In genomic region chr3:79025983-79026382, GRCm38 (mm10) we compare ENCODE assay signal across 17 mouse cellular contexts.
DNase-seq lines count a peak whose midpoint lies in the region; ATAC-seq and TF ChIP-seq lines count a peak whose summit lies in the region.
"Had no signal": no experiment of that assay in that cellular context is flagged by ENCODE, and none has a peak within 500 bp of the region (broad histone marks: within the 10 kb centered on the region; RNA-seq: fewer than 3 reads in every experiment).

No protein-coding gene starts in this region.

- no peaks in the 10 kb centered on the region for H3K27me3 ChIP-seq in kidney, adult 2 months (replicated peaks; ENCODE audit: control insufficient read depth, insufficient read depth, low read length)
- no peaks in the 10 kb centered on the region for H3K27me3 ChIP-seq in kidney, embryonic 16.5 days (ENCODE audit: insufficient read depth, low read length)
- no peaks in the 10 kb centered on the region for H3K27me3 ChIP-seq in lung, postnatal 0 days (replicated peaks; ENCODE audit: insufficient read depth, low read length)
- H3K27me3 ChIP-seq: embryonic facial prominence, embryonic 13.5 days; forebrain, embryonic 13.5 days; hindbrain, embryonic 15.5 days had no signal

- no peak for ATAC-seq in kidney, embryonic 16.5 days (ENCODE audit: low FRiP score, low TSS enrichment)
- peak; percentile 32; the same call in 1 of the 2 replicates for ATAC-seq in lung, postnatal 0 days
- ATAC-seq: forebrain, embryonic 13.5 days; forebrain, postnatal 0 days had no signal

- H3K36me3 ChIP-seq in kidney, adult 2 months (ENCODE audit: control insufficient read depth, insufficient read depth, low read length), result no peaks in the 10 kb centered on the region
- no peaks in the 10 kb centered on the region for H3K36me3 ChIP-seq in kidney, embryonic 16.5 days (ENCODE audit: insufficient read depth, low read length)
- H3K36me3 ChIP-seq in lung, postnatal 0 days (ENCODE audit: insufficient read depth, low read length), result no peaks in the 10 kb centered on the region
- H3K36me3 ChIP-seq: embryonic facial prominence, embryonic 13.5 days; hindbrain, embryonic 15.5 days had no signal

- peak; percentile 6 for DNase-seq in gastrocnemius, postnatal 25 days
- DNase-seq in gastrocnemius, postnatal 10 days, result no peak
- peak; percentile 33 for DNase-seq in kidney, adult 2 months
- DNase-seq in lung, postnatal 0 days (ENCODE audit: low spot score), result peak; percentile 26
- DNase-seq in lung, postnatal 25 days (ENCODE audit: low spot score), result no peak
- no peak for DNase-seq in thymus, postnatal 14 days
- DNase-seq: adrenal gland, postnatal 14 days; cerebellum, adult 18-20 months; cerebellum, adult 9-11 months; cerebellum, postnatal 36 days; forebrain, postnatal 0 days had no signal

- TF ChIP-seq EP300 in lung, postnatal 0 days (IDR thresholded peaks at IDR 0.05), result peak; percentile 80

- no peak for TF ChIP-seq POLR2A in kidney, adult 2 months (IDR thresholded peaks at IDR 0.05; ENCODE audit: low read depth, low read length)

- no peak overlapping the region for H3K27ac ChIP-seq in kidney, adult 2 months (ENCODE audit: insufficient read depth, low read depth, low read length)
- H3K27ac ChIP-seq in kidney, embryonic 16.5 days (ENCODE audit: low read length), result no peak overlapping the region
- H3K27ac ChIP-seq in lung, postnatal 0 days (ENCODE audit: low read length), result no peak overlapping the region
- peak overlapping the region; percentile 56; the same call in 1 of the 2 replicates for H3K27ac ChIP-seq in brown adipose tissue, adult 24 weeks (replicated peaks; ENCODE audit: low read depth, low read length)
- H3K27ac ChIP-seq: embryonic facial prominence, embryonic 13.5 days; forebrain, embryonic 13.5 days; hindbrain, embryonic 15.5 days had no signal

- 49% methylated on average over 3 of the region's 3 CpGs for WGBS in kidney, adult 2 months
- WGBS in kidney, embryonic 16.5 days, result 59% methylated on average over 3 of the region's 3 CpGs
- WGBS in lung, postnatal 0 days, result 58% methylated on average over 3 of the region's 3 CpGs

- no peaks in the 10 kb centered on the region for H3K9me3 ChIP-seq in kidney, embryonic 16.5 days (ENCODE audit: low read length)
- H3K9me3 ChIP-seq in lung, postnatal 0 days (ENCODE audit: low read length), result no peaks in the 10 kb centered on the region
- H3K9me3 ChIP-seq: embryonic facial prominence, embryonic 13.5 days; forebrain, embryonic 13.5 days; hindbrain, embryonic 15.5 days had no signal

- H3K4me2 ChIP-seq in kidney, embryonic 16.5 days (replicated peaks; ENCODE audit: low read depth, low read length), result no peak overlapping the region
- H3K4me2 ChIP-seq in lung, postnatal 0 days (replicated peaks; ENCODE audit: low read depth, low read length), result no peak overlapping the region
- H3K4me2 ChIP-seq: embryonic facial prominence, embryonic 13.5 days; forebrain, embryonic 13.5 days; heart, embryonic 11.5 days; hindbrain, embryonic 15.5 days had no signal

- no peaks in the 10 kb centered on the region; the same call in 1 of the 2 replicates for H3K4me1 ChIP-seq in kidney, adult 2 months (ENCODE audit: control insufficient read depth, insufficient read depth, low read length)
- no peaks in the 10 kb centered on the region for H3K4me1 ChIP-seq in kidney, embryonic 16.5 days (ENCODE audit: insufficient read depth, low read length)
- no peaks in the 10 kb centered on the region for H3K4me1 ChIP-seq in lung, postnatal 0 days (ENCODE audit: insufficient read depth, low read depth, low read length)
- no peaks in the 10 kb centered on the region for H3K4me1 ChIP-seq in brown adipose tissue, adult 24 weeks (ENCODE audit: control insufficient read depth, insufficient read depth, insufficient read length, low read length)
- H3K4me1 ChIP-seq: embryonic facial prominence, embryonic 13.5 days had no signal

- TF ChIP-seq CTCF in kidney, adult 2 months (conservative IDR thresholded peaks at IDR 0.05; ENCODE audit: insufficient read depth, insufficient read length, low read depth, low read length), result no peak
- TF ChIP-seq CTCF in lung, postnatal 0 days (IDR thresholded peaks at IDR 0.05), result no peak

- H3K9ac ChIP-seq in kidney, embryonic 16.5 days (replicated peaks; ENCODE audit: low read length), result no peak overlapping the region
- no peak overlapping the region for H3K9ac ChIP-seq in lung, postnatal 0 days (replicated peaks; ENCODE audit: low read depth)
- H3K9ac ChIP-seq: embryonic facial prominence, embryonic 13.5 days; forebrain, embryonic 13.5 days; forebrain, postnatal 0 days; hindbrain, embryonic 15.5 days had no signal

- H3K4me3 ChIP-seq in kidney, adult 2 months (ENCODE audit: insufficient read depth, low read depth, low read length), result no peak overlapping the region
- H3K4me3 ChIP-seq in kidney, embryonic 16.5 days (ENCODE audit: low read length), result no peak overlapping the region
- no peak overlapping the region for H3K4me3 ChIP-seq in lung, postnatal 0 days (ENCODE audit: low read depth, low read length)
- no peak overlapping the region for H3K4me3 ChIP-seq in brown adipose tissue, adult 24 weeks (ENCODE audit: insufficient read depth, low read depth, low read length)
- H3K4me3 ChIP-seq: embryonic facial prominence, embryonic 13.5 days; forebrain, embryonic 13.5 days; hindbrain, embryonic 15.5 days had no signal

Comparison
In these comparisons a context has a peak if more than half of its experiments do, and no peak if none do; other contexts are left out.
1. DNase-seq: peak in gastrocnemius, postnatal 25 days (single experiment), kidney, adult 2 months (single experiment) and lung, postnatal 0 days (single experiment); none in gastrocnemius, postnatal 10 days (single experiment), lung, postnatal 25 days (single experiment) and thymus, postnatal 14 days (single experiment).